ENCODE assay signal across 15 mouse cellular contexts in genomic region chr2:20580331-20580730, GRCm38 (mm10).
"Had no signal": no experiment of that assay in that cellular context is flagged by ENCODE, and none has a peak within 500 bp of the region (broad histone marks: within the 10 kb centered on the region; RNA-seq: fewer than 3 reads in every experiment).

No protein-coding gene starts in this region.

- DNase-seq: kidney, postnatal 25 days; layer of hippocampus, postnatal 36 days; liver; lung, adult 2 months; lung, postnatal 36 days; midbrain, embryonic 14.5 days; right cerebral cortex, adult 18-20 months; right cerebral cortex, postnatal 25 days had no signal

- H3K4me1 ChIP-seq: limb, embryonic 12.5 days; liver, embryonic 15.5 days; midbrain, embryonic 10.5 days; neural tube, embryonic 15.5 days had no signal

- H3K4me3 ChIP-seq: limb, embryonic 12.5 days; liver, embryonic 15.5 days; midbrain, embryonic 10.5 days; myocyte; neural tube, embryonic 15.5 days had no signal

- H3K9me3 ChIP-seq: limb, embryonic 12.5 days; liver, embryonic 15.5 days; midbrain, embryonic 10.5 days; neural tube, embryonic 15.5 days had no signal

- H3K9ac ChIP-seq: limb, embryonic 12.5 days; liver, embryonic 15.5 days; neural tube, embryonic 15.5 days had no signal

- H3K27ac ChIP-seq: limb, embryonic 12.5 days; liver, embryonic 15.5 days; midbrain, embryonic 10.5 days; neural tube, embryonic 15.5 days; stomach, postnatal 0 days had no signal

- H3K4me2 ChIP-seq: limb, embryonic 12.5 days; liver, embryonic 15.5 days; neural tube, embryonic 15.5 days had no signal

- ATAC-seq: lung, postnatal 0 days had no signal

- H3K36me3 ChIP-seq: limb, embryonic 12.5 days; liver, embryonic 15.5 days; midbrain, embryonic 10.5 days; neural tube, embryonic 15.5 days had no signal

- H3K27me3 ChIP-seq: limb, embryonic 12.5 days; liver, embryonic 15.5 days; neural tube, embryonic 15.5 days had no signal
